ENCODE assay signal across 9 mouse cellular contexts in the genomic region with DNA sequence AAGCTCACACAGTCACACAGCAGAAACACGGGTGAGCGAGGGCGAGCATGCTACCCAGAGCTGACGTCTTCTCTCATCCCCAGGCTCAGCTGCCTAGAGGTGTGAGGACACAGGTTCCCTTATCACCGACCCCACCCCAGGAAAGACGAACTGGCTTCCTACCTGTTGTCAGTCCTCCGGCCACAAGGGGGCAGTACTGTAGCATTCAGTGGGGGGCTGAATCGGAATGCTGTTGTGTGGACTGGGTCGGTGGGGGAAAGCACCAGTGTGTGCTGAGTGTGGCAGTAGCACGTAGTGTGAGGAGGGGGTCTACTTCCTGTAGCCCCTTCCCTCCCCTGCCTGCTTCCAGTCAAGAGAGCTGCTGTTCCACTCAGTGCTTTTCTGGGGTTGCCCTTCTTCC. TPM values are rescaled to one million over a fixed set of nuclear protein-coding genes. Genes with fewer than 3 reads are reported as not detected.
DNase-seq lines count a peak whose midpoint lies in the region; ATAC-seq and TF ChIP-seq lines count a peak whose summit lies in the region.
"Had no signal": no experiment of that assay in that cellular context is flagged by ENCODE, and none has a peak within 500 bp of the region (broad histone marks: within the 10 kb centered on the region; RNA-seq: fewer than 3 reads in every experiment).

No protein-coding gene starts in this region.

- H3K4me3 ChIP-seq in hindbrain, embryonic 11.5 days (ENCODE audit: low read depth, low read length) = no peak overlapping the region
- no peak overlapping the region for H3K4me3 ChIP-seq in hindbrain, embryonic 13.5 days
- H3K4me3 ChIP-seq in limb, embryonic 11.5 days (ENCODE audit: low read depth, low read length) = no peak overlapping the region
- H3K4me3 ChIP-seq in small intestine, adult 2 months (ENCODE audit: low read depth, low read length) = no peak overlapping the region
- H3K4me3 ChIP-seq: liver, embryonic 13.5 days had no signal

- H3K36me3 ChIP-seq in hindbrain, embryonic 11.5 days (ENCODE audit: control insufficient read depth, insufficient read depth, low read length) = no peaks in the 10 kb centered on the region
- H3K36me3 ChIP-seq in hindbrain, embryonic 13.5 days = no peaks in the 10 kb centered on the region
- no peaks in the 10 kb centered on the region for H3K36me3 ChIP-seq in limb, embryonic 11.5 days (ENCODE audit: control insufficient read depth, insufficient read depth, low read length)
- no peaks in the 10 kb centered on the region for H3K36me3 ChIP-seq in small intestine, adult 2 months (ENCODE audit: control insufficient read depth, insufficient read depth, low read length)
- H3K36me3 ChIP-seq: liver, embryonic 13.5 days had no signal

- peak; percentile 61 for DNase-seq in hindbrain, embryonic 11.5 days (ENCODE audit: low spot score)
- peak; percentile 85 to 86 for DNase-seq in B cell, adult 2 months
- DNase-seq in WW6 (ENCODE audit: low read depth, low spot score) = peak; percentile 31
- peak; percentile 55 for DNase-seq in embryo, embryonic 9.5 days (ENCODE audit: extremely low spot score)
- peak; percentile 77 for DNase-seq in limb, embryonic 11.5 days (ENCODE audit: low spot score)
- no peak for DNase-seq in layer of hippocampus, adult 18-20 months (ENCODE audit: low spot score in 2 of 2)
- DNase-seq: liver, embryonic 13.5 days had no signal

- no peaks in the 10 kb centered on the region for H3K27me3 ChIP-seq in hindbrain, embryonic 11.5 days (ENCODE audit: control insufficient read depth, insufficient read depth, low read length)
- 0 out of 2 replicates have a peak, but pooled peaks cover 8% of the 10 kb centered on the region for H3K27me3 ChIP-seq in hindbrain, embryonic 13.5 days
- H3K27me3 ChIP-seq in limb, embryonic 11.5 days (ENCODE audit: control insufficient read depth, insufficient read depth, low read length) = no peaks in the 10 kb centered on the region
- H3K27me3 ChIP-seq in small intestine, adult 2 months (ENCODE audit: control insufficient read depth, insufficient read depth, low read length) = no peaks in the 10 kb centered on the region
- H3K27me3 ChIP-seq: liver, embryonic 13.5 days had no signal

- no peak for ATAC-seq in hindbrain, embryonic 11.5 days (ENCODE audit: low FRiP score)
- ATAC-seq in hindbrain, embryonic 13.5 days (ENCODE audit: low FRiP score) = no peak
- ATAC-seq in limb, embryonic 11.5 days (ENCODE audit: insufficient number of reproducible peaks, low FRiP score, low TSS enrichment, low read depth) = no peak

- WGBS in hindbrain, embryonic 11.5 days = 45% methylated on average over 10 of the region's 10 CpGs
- 41% methylated on average over 10 of the region's 10 CpGs for WGBS in hindbrain, embryonic 13.5 days
- WGBS in limb, embryonic 11.5 days = 42% methylated on average over 10 of the region's 10 CpGs
- WGBS in small intestine, adult 2 months = 25% methylated on average over 10 of the region's 10 CpGs

- H3K9me3 ChIP-seq in hindbrain, embryonic 11.5 days (ENCODE audit: control insufficient read depth, low read length) = no peaks in the 10 kb centered on the region
- H3K9me3 ChIP-seq in hindbrain, embryonic 13.5 days = no peaks in the 10 kb centered on the region
- no peaks in the 10 kb centered on the region for H3K9me3 ChIP-seq in limb, embryonic 11.5 days (ENCODE audit: control insufficient read depth, low read length)
- H3K9me3 ChIP-seq: liver, embryonic 13.5 days had no signal

- peaks cover 10% of the 10 kb centered on the region for H3K4me1 ChIP-seq in hindbrain, embryonic 11.5 days (replicated peaks; ENCODE audit: control insufficient read depth, insufficient read depth, low read length)
- peaks cover 22% of the 10 kb centered on the region for H3K4me1 ChIP-seq in hindbrain, embryonic 13.5 days (replicated peaks)
- H3K4me1 ChIP-seq in limb, embryonic 11.5 days (ENCODE audit: control insufficient read depth, insufficient read depth, low read length) = peaks cover 24% of the 10 kb centered on the region
- no peaks in the 10 kb centered on the region for H3K4me1 ChIP-seq in small intestine, adult 2 months (ENCODE audit: control insufficient read depth, insufficient read depth, insufficient read length, low read length)
- H3K4me1 ChIP-seq: liver, embryonic 13.5 days had no signal

- TF ChIP-seq CTCF in small intestine, adult 2 months (IDR thresholded peaks at IDR 0.05; ENCODE audit: extremely low read depth, insufficient read length, insufficient replicate concordance, low read depth, low read length) = peak; percentile 80; the same call in 1 of the 2 replicates

- no peak overlapping the region for H3K27ac ChIP-seq in hindbrain, embryonic 11.5 days (ENCODE audit: low read depth, low read length)
- no peak overlapping the region for H3K27ac ChIP-seq in hindbrain, embryonic 13.5 days
- no peak overlapping the region for H3K27ac ChIP-seq in limb, embryonic 11.5 days (replicated peaks; ENCODE audit: low read depth, low read length)
- no peak overlapping the region for H3K27ac ChIP-seq in small intestine, adult 2 months (ENCODE audit: insufficient read depth, low read depth, low read length)
- H3K27ac ChIP-seq: liver, embryonic 13.5 days had no signal

- H3K4me2 ChIP-seq in hindbrain, embryonic 11.5 days (replicated peaks; ENCODE audit: low read depth, low read length) = no peak overlapping the region
- H3K4me2 ChIP-seq in hindbrain, embryonic 13.5 days = no peak overlapping the region
- no peak overlapping the region for H3K4me2 ChIP-seq in limb, embryonic 11.5 days (ENCODE audit: low read depth, severe bottlenecking)
- H3K4me2 ChIP-seq: liver, embryonic 13.5 days had no signal

- no peak for TF ChIP-seq POLR2A in small intestine, adult 2 months (IDR thresholded peaks at IDR 0.05; ENCODE audit: low read depth, low read length)

- no peak overlapping the region for H3K9ac ChIP-seq in hindbrain, embryonic 11.5 days (ENCODE audit: low read depth, low read length)
- no peak overlapping the region for H3K9ac ChIP-seq in hindbrain, embryonic 13.5 days
- no peak overlapping the region for H3K9ac ChIP-seq in limb, embryonic 11.5 days (ENCODE audit: low read length)
- H3K9ac ChIP-seq: liver, embryonic 13.5 days had no signal

RNA-seq across cellular contexts. Expression of a gene that starts 16.3 kb away (rescaled TPM):
- polyA plus RNA-seq in hindbrain, embryonic 11.5 days (2014; fragmentation: Nextera tagmentation; extraction: Ambion mirVana) = 0.23 and 0.43 TPM in 2 replicates
- 2.5 and 2.9 TPM in 2 replicates for polyA plus RNA-seq in hindbrain, embryonic 13.5 days (2015; fragmentation: Nextera tagmentation; extraction: Ambion mirVana)
- 0.71 and 1.3 TPM in 2 replicates for polyA plus RNA-seq in limb, embryonic 11.5 days (2014; fragmentation: Nextera tagmentation; extraction: Ambion mirVana)
- 0.08 TPM in 2 replicates for polyA plus RNA-seq in small intestine, adult 2 months (2012; rRNA removed)
- total RNA-seq in layer of hippocampus, adult 18-20 months (2021) = 100 to 1,000 TPM; 118 to 119 TPM

RNA-seq across cellular contexts. Expression of a gene that starts 39.1 kb away (rescaled TPM):
- polyA plus RNA-seq in hindbrain, embryonic 11.5 days (2014; fragmentation: Nextera tagmentation; extraction: Ambion mirVana) = 2.4 and 2.6 TPM in 2 replicates
- 1.9 and 3.1 TPM in 2 replicates for polyA plus RNA-seq in hindbrain, embryonic 13.5 days (2015; fragmentation: Nextera tagmentation; extraction: Ambion mirVana)
- polyA plus RNA-seq in limb, embryonic 11.5 days (2014; fragmentation: Nextera tagmentation; extraction: Ambion mirVana) = 0.05 TPM in 1 of 2 replicates, not detected in the other
- polyA plus RNA-seq in small intestine, adult 2 months (2012; rRNA removed) = 0.04 and 4.0 TPM in 2 replicates
- total RNA-seq in layer of hippocampus, adult 18-20 months (2021) = under 1 TPM; 0.25 to 0.27 TPM

RNA-seq across cellular contexts. Expression of a gene that starts 46.8 kb away (rescaled TPM):
- polyA plus RNA-seq in hindbrain, embryonic 11.5 days (2014; fragmentation: Nextera tagmentation; extraction: Ambion mirVana) = 5.6 and 6.2 TPM in 2 replicates
- 7.6 and 8.9 TPM in 2 replicates for polyA plus RNA-seq in hindbrain, embryonic 13.5 days (2015; fragmentation: Nextera tagmentation; extraction: Ambion mirVana)
- polyA plus RNA-seq in limb, embryonic 11.5 days (2014; fragmentation: Nextera tagmentation; extraction: Ambion mirVana) = 9.4 and 10.2 TPM in 2 replicates
- polyA plus RNA-seq in small intestine, adult 2 months (2012; rRNA removed) = 1.5 and 1.9 TPM in 2 replicates
- 10 to 100 TPM; 13.2 to 13.7 TPM for total RNA-seq in layer of hippocampus, adult 18-20 months (2021)

RNA-seq across cellular contexts. Expression of a gene that starts 54.0 kb away (rescaled TPM):
- 1.9 and 3.6 TPM in 2 replicates for polyA plus RNA-seq in hindbrain, embryonic 11.5 days (2014; fragmentation: Nextera tagmentation; extraction: Ambion mirVana)
- polyA plus RNA-seq in hindbrain, embryonic 13.5 days (2015; fragmentation: Nextera tagmentation; extraction: Ambion mirVana) = 0.56 and 1.1 TPM in 2 replicates
- 5.7 and 6.2 TPM in 2 replicates for polyA plus RNA-seq in limb, embryonic 11.5 days (2014; fragmentation: Nextera tagmentation; extraction: Ambion mirVana)
- polyA plus RNA-seq in small intestine, adult 2 months (2012; rRNA removed) = 0.18 TPM in 1 of 2 replicates, not detected in the other
- total RNA-seq in layer of hippocampus, adult 18-20 months (2021) = under 1 TPM; 0.69 to 0.91 TPM

Comparison
In these comparisons a context has a peak if more than half of its experiments do, and no peak if none do; other contexts are left out.
1. DNase-seq: peak in hindbrain, embryonic 11.5 days (single experiment), B cell, adult 2 months (2 of 2), WW6 (single experiment), embryo, embryonic 9.5 days (single experiment) and limb, embryonic 11.5 days (single experiment); none in layer of hippocampus, adult 18-20 months (0 of 2).